Mouse (Mus musculus): ENCODE measurements around the gene Pde1c. TPM values are rescaled to one million over a fixed set of nuclear protein-coding genes. Genes with fewer than 3 reads are reported as not detected.

Pde1c gene
- polyA plus RNA-seq, 1 experiment from 2014 or later: 11.2 TPM

DNA sequence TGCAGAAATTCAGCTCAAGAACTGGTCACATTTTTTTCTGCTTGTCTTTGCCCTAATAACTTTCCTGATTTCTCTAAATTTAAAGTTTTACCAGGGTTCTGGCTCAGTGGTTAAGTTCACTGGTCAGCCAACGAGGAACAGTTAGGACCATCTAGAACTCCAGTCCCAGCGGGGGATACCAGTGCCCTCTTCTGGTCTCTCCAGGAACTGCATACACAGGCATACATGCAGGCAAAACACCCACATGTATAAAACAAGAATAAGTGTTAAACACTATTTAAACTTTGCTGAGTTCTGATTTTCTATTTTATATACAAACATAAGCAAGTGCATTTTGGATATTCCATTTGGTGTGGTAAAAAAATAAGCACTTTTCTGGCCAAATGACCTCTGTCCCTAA lies 543.4 kb downstream of the Pde1c start:
- no peak overlapping the region for H3K27ac ChIP-seq
- no peaks in the 10 kb centered on the region for H3K36me3 ChIP-seq
- no peak overlapping the region for H3K9ac ChIP-seq
- no peaks in the 10 kb centered on the region for H3K9me3 ChIP-seq (replicated peaks)
- H3K27me3 ChIP-seq: no peaks in the 10 kb centered on the region
- no peak for ATAC-seq (replicated peaks; ENCODE audit: insufficient number of reproducible peaks, insufficient read depth, low FRiP score, low read depth)
- 65% methylated on average over 2 of the region's 2 CpGs for WGBS
- H3K4me2 ChIP-seq: no peak overlapping the region
- H3K4me1 ChIP-seq (replicated peaks): 0 out of 2 replicates have a peak, but pooled peaks cover 2% of the 10 kb centered on the region
- no peak overlapping the region for H3K4me3 ChIP-seq

Small RNAs within 50 kb of the gene (microRNA-seq; reads per million reads assigned to microRNA genes)
- gene Gm44413: not detected

Other genes with a start within 250 kb of the Pde1c start
- 53.4 and 75.7 TPM in 2 replicates for gene Lsm5, start 135.6 kb upstream of the Pde1c start, polyA plus RNA-seq (2015; fragmentation: Nextera tagmentation; extraction: Ambion mirVana)
- gene Avl9, start 145.8 kb upstream of the Pde1c start, polyA plus RNA-seq (2015; fragmentation: Nextera tagmentation; extraction: Ambion mirVana): 5.8 and 7.0 TPM in 2 replicates
- gene Kbtbd2, start 228.7 kb upstream of the Pde1c start, polyA plus RNA-seq (2015; fragmentation: Nextera tagmentation; extraction: Ambion mirVana): 22.8 and 31.2 TPM in 2 replicates

Measured in heart, embryonic 15.5 days (tissue).